8 mouse cellular contexts compared by ENCODE assay signal in genomic region chr16:18696820-18697168, GRCm38 (mm10).
DNase-seq lines count a peak whose midpoint lies in the region; ATAC-seq lines count a peak whose summit lies in the region.
"Had no signal": no experiment of that assay in that cellular context is flagged by ENCODE, and none has a peak within 500 bp of the region (broad histone marks: within the 10 kb centered on the region; RNA-seq: fewer than 3 reads in every experiment).

No protein-coding gene starts in this region.

- no peak overlapping the region for H3K9ac ChIP-seq in heart, embryonic 12.5 days
- no peak overlapping the region for H3K9ac ChIP-seq in lung, embryonic 16.5 days (ENCODE audit: low read length)
- no peak overlapping the region for H3K9ac ChIP-seq in embryonic facial prominence, embryonic 15.5 days
- H3K9ac ChIP-seq in neural tube, embryonic 13.5 days = no peak overlapping the region
- H3K9ac ChIP-seq in liver, embryonic 12.5 days = no peak overlapping the region
- H3K9ac ChIP-seq: liver, embryonic 14.5 days had no signal

- 55% methylated on average over 5 of the region's 5 CpGs for WGBS in heart, embryonic 12.5 days
- WGBS in lung, embryonic 16.5 days = 73% methylated on average over 5 of the region's 5 CpGs
- WGBS in embryonic facial prominence, embryonic 15.5 days = 48% methylated on average over 5 of the region's 5 CpGs
- 60% methylated on average over 5 of the region's 5 CpGs for WGBS in neural tube, embryonic 13.5 days
- whole genome bisulfite sequencing in liver, embryonic 12.5 days (ENCODE audit: insufficient replicate concordance) = 58% methylated on average over 5 of the region's 5 CpGs

- 0 out of 2 replicates have a peak, but pooled peaks cover 5% of the 10 kb centered on the region for H3K9me3 ChIP-seq in heart, embryonic 12.5 days (replicated peaks)
- H3K9me3 ChIP-seq in lung, embryonic 16.5 days (ENCODE audit: control insufficient read depth, low read length) = no peaks in the 10 kb centered on the region
- no peaks in the 10 kb centered on the region for H3K9me3 ChIP-seq in embryonic facial prominence, embryonic 15.5 days (replicated peaks)
- no peaks in the 10 kb centered on the region for H3K9me3 ChIP-seq in neural tube, embryonic 13.5 days
- H3K9me3 ChIP-seq in liver, embryonic 12.5 days (replicated peaks) = no peaks in the 10 kb centered on the region

- no peak overlapping the region for H3K27ac ChIP-seq in heart, embryonic 12.5 days (ENCODE audit: poor library complexity, severe bottlenecking)
- H3K27ac ChIP-seq in lung, embryonic 16.5 days (ENCODE audit: low read length) = no peak overlapping the region
- H3K27ac ChIP-seq in embryonic facial prominence, embryonic 15.5 days (replicated peaks) = no peak overlapping the region
- no peak overlapping the region for H3K27ac ChIP-seq in neural tube, embryonic 13.5 days (replicated peaks)
- no peak overlapping the region for H3K27ac ChIP-seq in liver, embryonic 12.5 days
- H3K27ac ChIP-seq: liver, embryonic 14.5 days had no signal

- 0 out of 2 replicates have a peak, but pooled peaks cover 6% of the 10 kb centered on the region for H3K27me3 ChIP-seq in heart, embryonic 12.5 days (replicated peaks)
- no peaks in the 10 kb centered on the region for H3K27me3 ChIP-seq in lung, embryonic 16.5 days (ENCODE audit: control insufficient read depth, insufficient read depth, low read depth, low read length)
- H3K27me3 ChIP-seq in embryonic facial prominence, embryonic 15.5 days = no peaks in the 10 kb centered on the region
- H3K27me3 ChIP-seq in neural tube, embryonic 13.5 days = no peaks in the 10 kb centered on the region
- no peaks in the 10 kb centered on the region; the same call in 1 of the 2 replicates for H3K27me3 ChIP-seq in liver, embryonic 12.5 days (replicated peaks)

- no peak for DNase-seq in heart, adult 18-20 months
- DNase-seq in lung, postnatal 10 days = no peak

- no peaks in the 10 kb centered on the region for H3K4me1 ChIP-seq in heart, embryonic 12.5 days (replicated peaks)
- no peaks in the 10 kb centered on the region for H3K4me1 ChIP-seq in lung, embryonic 16.5 days (replicated peaks; ENCODE audit: control insufficient read depth, insufficient read depth, low read length)
- H3K4me1 ChIP-seq in embryonic facial prominence, embryonic 15.5 days = peaks cover 8% of the 10 kb centered on the region
- peaks cover 12% of the 10 kb centered on the region for H3K4me1 ChIP-seq in neural tube, embryonic 13.5 days (replicated peaks)
- H3K4me1 ChIP-seq in liver, embryonic 12.5 days = no peaks in the 10 kb centered on the region

- no peaks in the 10 kb centered on the region for H3K36me3 ChIP-seq in heart, embryonic 12.5 days
- H3K36me3 ChIP-seq in lung, embryonic 16.5 days (ENCODE audit: control insufficient read depth, insufficient read depth, low read length) = no peaks in the 10 kb centered on the region
- no peaks in the 10 kb centered on the region for H3K36me3 ChIP-seq in embryonic facial prominence, embryonic 15.5 days
- H3K36me3 ChIP-seq in neural tube, embryonic 13.5 days = no peaks in the 10 kb centered on the region
- no peaks in the 10 kb centered on the region for H3K36me3 ChIP-seq in liver, embryonic 12.5 days

- no peak for ATAC-seq in heart, embryonic 12.5 days (ENCODE audit: insufficient number of reproducible peaks, low FRiP score)
- 0 out of 2 replicates have a peak, but pooled peaks have one; percentile 3 for ATAC-seq in lung, embryonic 16.5 days (ENCODE audit: low read depth)
- no peak for ATAC-seq in embryonic facial prominence, embryonic 15.5 days (ENCODE audit: insufficient number of reproducible peaks, low FRiP score, low TSS enrichment, low read depth)
- ATAC-seq in neural tube, embryonic 13.5 days (ENCODE audit: low read depth) = no peak; the same call in 1 of the 2 replicates
- ATAC-seq in liver, embryonic 12.5 days = no peak

- H3K4me2 ChIP-seq in heart, embryonic 12.5 days = peak overlapping the region; percentile 43
- no peak overlapping the region for H3K4me2 ChIP-seq in lung, embryonic 16.5 days (ENCODE audit: low read depth, low read length)
- peak overlapping the region; percentile 34 for H3K4me2 ChIP-seq in embryonic facial prominence, embryonic 15.5 days (replicated peaks)
- peak overlapping the region; percentile 15; the same call in 1 of the 2 replicates for H3K4me2 ChIP-seq in neural tube, embryonic 13.5 days
- H3K4me2 ChIP-seq in liver, embryonic 12.5 days = no peak overlapping the region

- H3K4me3 ChIP-seq in heart, embryonic 12.5 days = no peak overlapping the region
- no peak overlapping the region for H3K4me3 ChIP-seq in lung, embryonic 16.5 days (ENCODE audit: low read length)
- H3K4me3 ChIP-seq in embryonic facial prominence, embryonic 15.5 days (replicated peaks) = no peak overlapping the region
- H3K4me3 ChIP-seq in neural tube, embryonic 13.5 days = no peak overlapping the region
- no peak overlapping the region for H3K4me3 ChIP-seq in liver, embryonic 12.5 days

Comparison
In these comparisons a context has a peak if more than half of its experiments do, and no peak if none do; other contexts are left out.
1. H3K4me2 ChIP-seq: peak in heart, embryonic 12.5 days (single experiment), embryonic facial prominence, embryonic 15.5 days (single experiment) and neural tube, embryonic 13.5 days (single experiment); none in lung, embryonic 16.5 days (single experiment) and liver, embryonic 12.5 days (single experiment).